Mouse (Mus musculus) layer of hippocampus, postnatal 10 days (tissue): ENCODE data around the gene Olfr119. TPM values are rescaled to one million over a fixed set of nuclear protein-coding genes. Genes with fewer than 3 reads are reported as not detected.
"Not testable (repeated sequence)": the region's sequence is repeated elsewhere in the genome, so short reads cannot be mapped to it uniquely, and the experiment has no call there.

Source experiments
- DNase-seq, 2 experiments: peaks; one replicate each; pipeline ENCODE4 v3.0.0; 2021; ENCODE audit warnings: low spot score in 2 of 2
- long read RNA-seq: library from polyadenylated mRNA; stranded (forward); transcript quantifications from one replicate; pipeline ENCODE4 v2.0.0, GENCODE M21; 2023
- total RNA-seq, 2 experiments: library from RNA; stranded (reverse); gene quantifications; 2 replicates each; pipeline ENCODE4 v1.2.3; 2021

Gene Olfr119
- total RNA-seq = not detected
- long read RNA-seq = 0 reads

DNA sequence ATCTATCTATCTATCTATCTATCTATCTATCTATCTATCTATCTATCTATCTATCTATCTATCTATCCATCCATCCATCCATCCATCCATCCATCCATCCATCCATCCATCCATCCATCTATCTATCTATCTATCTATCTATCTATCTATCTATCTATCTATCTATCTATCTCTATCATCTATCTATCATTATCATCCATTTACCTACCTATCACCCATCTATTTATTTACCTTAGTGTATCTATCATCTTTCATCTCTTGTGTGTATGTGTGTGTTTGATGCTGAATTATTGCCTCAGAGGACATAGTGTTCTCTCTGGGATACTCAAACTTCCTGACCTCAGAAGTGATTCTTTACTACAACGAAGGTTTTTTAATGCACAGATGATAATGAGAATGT lies at the start of gene Olfr119:
Gene Olfr119 (plus strand): TSS at position 301 of the 400 bp plus-strand sequence.
- DNase-seq = not testable (repeated sequence)

DNA sequence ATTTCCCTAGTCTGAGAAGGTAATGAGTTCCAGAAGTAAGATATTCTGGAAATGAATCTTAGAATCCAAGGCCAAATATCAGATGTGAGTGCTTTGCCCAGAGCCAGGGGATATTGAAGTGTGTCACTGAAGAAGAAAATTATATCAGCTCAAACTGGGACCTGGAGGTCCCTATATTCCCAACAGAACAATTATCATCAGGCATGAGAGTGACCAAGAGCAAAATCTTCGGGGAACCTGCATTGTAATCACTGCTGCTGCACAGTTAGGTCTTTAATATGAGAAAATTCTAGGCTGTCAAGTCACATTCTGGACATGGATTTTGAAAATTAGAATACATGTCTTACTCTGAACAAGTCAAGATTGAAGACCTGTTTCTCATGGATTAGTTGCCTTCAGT lies 32.7 kb upstream of the Olfr119 start, which contains the start of gene Olfr117:
Gene Olfr117 (minus strand): TSS at position 101 of the 400 bp plus-strand sequence.
- no peak for DNase-seq

DNA sequence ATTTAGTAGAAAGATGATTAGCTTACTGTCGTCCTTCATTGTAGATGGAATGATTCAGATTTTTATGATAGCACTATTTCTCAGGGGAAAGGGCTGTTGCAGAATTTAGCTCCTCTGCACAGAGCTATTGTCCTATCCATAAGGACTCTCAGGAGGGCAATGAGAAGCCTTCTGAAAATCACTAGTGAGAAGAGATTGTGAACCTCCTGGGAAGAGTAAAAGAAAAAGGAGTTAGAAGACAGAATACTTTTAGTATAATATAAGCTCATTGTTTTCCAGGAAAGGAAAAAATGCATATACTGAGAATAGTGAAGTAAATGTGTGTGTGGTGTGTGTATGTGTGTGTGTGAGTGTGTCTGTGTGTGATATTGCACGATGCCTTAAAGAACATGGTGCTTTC lies 29.7 kb upstream of the Olfr119 start, which contains the start of gene Olfr118:
Gene Olfr118 (plus strand): TSS at position 301 of the 400 bp plus-strand sequence.
- DNase-seq = no peak

DNA sequence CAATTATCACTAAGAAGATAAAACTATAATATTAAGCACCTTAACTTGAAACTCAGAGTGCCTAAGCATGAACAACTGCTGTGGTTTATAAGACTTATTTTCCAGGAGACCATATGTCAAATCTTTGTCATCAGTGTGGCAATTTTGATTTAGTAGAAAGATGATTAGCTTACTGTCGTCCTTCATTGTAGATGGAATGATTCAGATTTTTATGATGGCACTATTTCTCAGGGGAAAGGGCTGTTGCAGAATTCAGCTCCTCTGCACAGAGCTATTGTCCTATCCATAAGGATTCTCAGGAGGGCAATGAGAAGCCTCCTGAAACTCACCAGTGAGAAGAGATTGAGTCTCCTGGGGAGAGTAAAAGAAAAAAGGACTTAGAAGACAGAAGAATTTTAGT lies 25.1 kb downstream of the Olfr119 start, which contains the start of gene Olfr120:
Gene Olfr120 (plus strand): TSS at position 301 of the 400 bp plus-strand sequence.
- no peak for DNase-seq

DNA sequence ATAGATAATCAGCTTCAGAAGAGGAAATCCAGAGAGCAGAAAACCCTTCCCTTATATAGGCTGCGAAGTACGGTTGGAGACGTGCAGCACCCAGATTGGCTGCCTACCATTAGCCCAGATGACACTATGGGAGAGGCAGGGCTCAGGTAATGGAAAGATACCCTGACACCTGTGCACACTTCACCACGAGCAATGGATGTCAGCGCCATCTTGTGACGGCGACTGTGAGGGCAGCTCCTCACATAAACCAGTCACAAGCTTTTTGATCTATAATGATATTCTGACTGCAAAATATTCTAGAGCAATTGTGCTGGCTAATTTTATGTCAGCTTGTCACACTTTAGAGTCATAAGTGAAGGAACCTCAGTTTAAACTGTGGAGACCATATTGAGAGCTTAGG lies 41.7 kb downstream of the Olfr119 start:
- DNase-seq = no peak

Other genes starting within 250 kb of the Olfr119 start
- gene Olfr109, start 237.6 kb upstream of the Olfr119 start, total RNA-seq = not detected
- not detected for gene H2-M2, start 213.0 kb upstream of the Olfr119 start, total RNA-seq
- not detected for gene Olfr110, start 204.1 kb upstream of the Olfr119 start, total RNA-seq
- gene Olfr111, start 188.5 kb upstream of the Olfr119 start, total RNA-seq = not detected
- gene Olfr112, start 127.1 kb upstream of the Olfr119 start, total RNA-seq = not detected
- not detected for gene Olfr113, start 118.9 kb upstream of the Olfr119 start, total RNA-seq
- gene Olfr114, start 103.8 kb upstream of the Olfr119 start, total RNA-seq = not detected
- gene Olfr115, start 69.5 kb upstream of the Olfr119 start, total RNA-seq = not detected
- not detected for gene Olfr116, start 69.4 kb upstream of the Olfr119 start, total RNA-seq
- gene Olfr117, start 32.8 kb upstream of the Olfr119 start, total RNA-seq = not detected
- gene Olfr118, start 29.6 kb upstream of the Olfr119 start, total RNA-seq = not detected
- not detected for gene Olfr120, start 25.2 kb downstream of the Olfr119 start, total RNA-seq
- gene Olfr121, start 52.3 kb downstream of the Olfr119 start, total RNA-seq = not detected
- not detected for gene Olfr122, start 72.0 kb downstream of the Olfr119 start, total RNA-seq
- gene Olfr123, start 97.0 kb downstream of the Olfr119 start, total RNA-seq = not detected
- gene Olfr124, start 103.3 kb downstream of the Olfr119 start, total RNA-seq = not detected
- gene Olfr125, start 136.4 kb downstream of the Olfr119 start, total RNA-seq = not detected
- not detected for gene Olfr126, start 150.9 kb downstream of the Olfr119 start, total RNA-seq
- gene Olfr127, start 203.9 kb downstream of the Olfr119 start, total RNA-seq = not detected
- gene Olfr128, start 224.0 kb downstream of the Olfr119 start, total RNA-seq = not detected